Mouse (Mus musculus) left cerebral cortex, adult 9 months (tissue): ENCODE results near the gene Mbtps1.
A peak's percentile ranks its signal among the peaks of the same experiment; 100 is the strongest.

ENCODE experiments used
- DNase-seq, 2 experiments: peaks; one replicate each; pipeline ENCODE4 v3.0.0; 2022; ENCODE audit warnings: low spot score in 2 of 2

Mbtps1 gene

DNA sequence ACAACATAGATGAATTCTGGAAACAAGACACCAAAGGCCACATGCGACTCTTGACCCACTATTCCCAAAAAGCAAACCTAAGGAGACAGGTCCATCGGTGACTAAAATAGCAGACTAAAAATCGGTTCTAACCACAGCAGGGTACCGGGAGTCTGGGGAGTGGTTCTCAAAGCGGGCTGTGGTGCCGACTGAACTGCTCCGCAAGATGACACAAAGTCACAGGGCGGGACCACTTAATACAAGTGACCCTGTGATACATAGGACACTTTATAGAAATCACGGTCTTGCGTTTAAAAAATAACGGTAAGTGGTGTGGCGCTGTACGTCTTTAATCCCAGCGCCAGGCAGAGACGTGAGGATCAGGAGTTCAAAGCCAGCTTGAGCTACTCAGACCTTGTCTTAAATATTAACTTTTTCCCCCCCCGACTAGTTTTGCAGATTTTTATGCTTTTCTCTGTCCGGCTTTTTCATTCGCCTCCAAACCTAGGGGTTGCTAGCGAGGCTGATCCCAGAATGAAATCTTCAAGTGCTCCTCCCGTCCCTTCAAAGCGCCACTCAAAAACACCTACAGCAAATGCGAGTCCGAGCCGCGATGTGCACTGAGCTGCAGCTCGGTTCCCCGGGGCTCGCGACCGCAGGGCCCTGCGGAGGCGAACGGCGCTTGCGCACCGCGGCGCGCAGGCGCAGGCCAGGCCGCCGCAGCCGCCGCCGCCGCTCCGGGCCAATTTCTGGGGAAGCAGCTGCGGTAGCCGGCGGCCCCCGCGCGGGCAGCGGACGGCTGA, 523 bp downstream of the Mbtps1 start:
- DNase-seq: no peak

DNA sequence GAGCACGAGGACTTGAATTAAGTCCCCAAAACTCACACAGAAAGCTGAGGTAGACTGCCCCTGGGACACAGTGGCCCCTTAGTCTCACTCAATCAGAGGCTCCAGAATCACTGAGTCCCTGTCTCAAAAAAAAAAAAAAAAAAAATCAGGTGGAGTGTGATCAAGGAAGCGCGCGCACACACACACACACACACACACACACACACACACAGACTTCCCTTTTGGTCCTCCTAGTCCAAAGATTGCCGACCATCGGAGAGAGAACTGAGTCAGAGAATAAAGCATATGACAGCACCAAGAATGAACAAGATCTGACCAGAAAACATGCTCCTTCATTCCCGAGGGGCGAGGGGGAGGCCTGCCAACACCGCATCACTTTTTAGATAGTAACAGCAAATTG, 1.4 kb downstream of the Mbtps1 start:
- DNase-seq: no peak

DNA sequence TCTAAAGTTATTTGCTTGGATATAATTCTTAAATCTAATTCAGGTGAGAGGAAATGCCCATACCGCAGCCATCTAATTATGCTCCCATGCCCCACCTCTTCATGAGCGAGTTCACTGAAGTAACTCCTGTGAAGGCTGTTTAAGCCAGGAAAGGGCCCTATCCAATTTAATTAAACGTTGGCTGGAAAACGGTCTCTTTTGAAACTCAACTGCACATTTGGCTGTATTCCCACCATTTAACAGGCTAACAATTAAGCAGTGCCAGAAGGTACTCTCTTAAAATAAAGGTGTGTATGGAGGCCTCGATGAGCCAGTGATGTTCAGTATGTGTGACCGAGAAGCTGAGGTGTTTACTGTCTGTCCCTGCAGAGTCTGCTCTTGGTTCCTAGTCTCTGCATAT, 2.7 kb downstream of the Mbtps1 start:
- DNase-seq: no peak

DNA sequence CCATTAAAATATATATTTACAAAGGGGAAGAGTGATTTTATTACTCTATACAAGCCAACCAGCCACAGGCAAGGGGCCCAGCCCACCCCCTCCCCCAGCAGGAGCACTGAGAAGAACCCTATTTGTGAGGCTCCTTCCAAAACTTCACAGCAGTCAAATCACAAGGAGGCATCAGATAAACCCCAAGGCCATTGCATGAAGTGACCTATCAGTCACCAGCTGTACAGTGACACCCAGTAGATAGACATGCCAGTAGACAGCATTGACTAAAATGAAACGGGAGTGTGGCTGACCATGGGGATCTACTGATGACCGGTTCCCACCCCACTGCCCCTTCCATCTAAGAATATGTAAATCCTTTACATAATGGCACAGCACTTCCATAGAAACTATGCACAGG, 5.6 kb downstream of the Mbtps1 start:
- DNase-seq: no peak

DNA sequence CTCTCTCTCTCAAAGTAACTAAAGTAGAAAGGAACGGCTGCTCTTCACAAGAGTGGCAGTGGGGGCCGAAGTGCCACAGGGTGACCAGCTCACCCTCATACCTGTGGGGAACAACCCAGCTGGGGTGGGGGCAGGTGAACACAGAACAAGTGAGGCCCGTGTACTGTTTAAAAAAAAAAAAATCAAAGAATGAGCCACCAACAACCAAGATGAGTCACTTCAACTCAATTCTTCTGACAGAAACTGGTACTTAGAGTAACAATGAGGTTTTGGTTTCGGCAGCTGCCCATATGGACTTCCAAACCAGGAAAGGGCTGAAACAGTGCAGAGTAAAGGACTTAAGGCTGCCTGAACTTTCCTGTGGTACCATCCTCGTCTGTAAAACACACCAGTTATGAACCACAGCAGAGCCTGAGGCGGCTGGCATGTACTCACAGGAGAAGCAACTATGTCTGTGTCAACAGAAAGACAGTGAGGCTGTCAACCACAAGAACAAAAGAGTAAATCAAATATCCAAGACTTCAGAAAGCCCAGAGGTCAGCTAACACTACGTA, 9.9 kb downstream of the Mbtps1 start:
- no peak for DNase-seq

DNA sequence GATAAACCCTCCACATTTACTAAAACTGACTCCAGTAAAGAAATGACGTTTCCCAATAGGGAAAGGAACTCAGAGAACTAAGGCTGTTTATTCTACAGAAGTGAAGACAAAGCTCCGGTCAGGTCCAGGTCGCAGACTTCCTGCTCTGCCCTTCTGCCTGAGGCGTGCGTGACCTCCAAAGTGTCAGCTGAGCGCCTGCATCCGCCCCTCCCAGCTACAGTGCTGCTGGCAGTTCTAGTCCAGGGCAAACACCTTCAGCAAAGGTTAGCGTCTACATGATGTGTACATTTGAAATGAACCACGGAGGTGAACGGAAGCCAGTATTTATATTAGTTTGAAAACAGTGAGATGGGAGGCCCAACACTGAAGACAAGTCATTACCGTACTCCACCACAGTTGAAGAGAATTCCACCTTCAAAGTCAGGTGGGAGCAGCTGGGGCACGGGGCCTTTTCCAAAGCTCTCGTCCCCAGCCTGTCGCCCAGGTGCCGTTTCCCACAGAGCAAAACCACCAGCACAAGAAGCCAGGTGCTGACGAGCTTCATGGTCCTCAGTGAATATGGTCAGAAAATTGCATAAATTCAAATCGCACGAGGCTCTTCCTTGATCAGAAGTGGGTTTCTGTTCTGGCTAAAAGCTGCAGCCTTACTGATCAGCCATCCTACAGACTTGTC, 11.4 kb downstream of the Mbtps1 start:
- no peak for DNase-seq

DNA sequence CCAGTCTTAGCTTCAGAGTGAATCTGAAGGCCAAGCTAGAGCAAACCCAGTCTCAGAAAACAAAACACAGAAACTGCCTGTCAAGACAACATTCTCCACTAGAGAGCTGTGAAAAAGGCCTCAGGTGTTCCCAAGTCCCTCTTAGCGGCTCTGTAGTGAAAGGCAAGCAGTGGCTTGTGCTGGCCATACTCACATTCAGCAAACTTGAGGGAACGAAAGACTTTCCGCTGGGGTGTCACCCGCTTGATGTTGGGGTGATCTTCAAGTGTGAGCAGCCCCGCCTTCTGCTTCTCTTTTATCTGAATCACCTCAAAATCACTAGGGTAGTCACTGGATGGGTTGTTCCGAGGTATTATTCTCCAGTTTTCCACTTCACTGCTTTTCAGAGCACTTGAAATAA, 12.7 kb downstream of the Mbtps1 start:
- no peak for DNase-seq

DNA sequence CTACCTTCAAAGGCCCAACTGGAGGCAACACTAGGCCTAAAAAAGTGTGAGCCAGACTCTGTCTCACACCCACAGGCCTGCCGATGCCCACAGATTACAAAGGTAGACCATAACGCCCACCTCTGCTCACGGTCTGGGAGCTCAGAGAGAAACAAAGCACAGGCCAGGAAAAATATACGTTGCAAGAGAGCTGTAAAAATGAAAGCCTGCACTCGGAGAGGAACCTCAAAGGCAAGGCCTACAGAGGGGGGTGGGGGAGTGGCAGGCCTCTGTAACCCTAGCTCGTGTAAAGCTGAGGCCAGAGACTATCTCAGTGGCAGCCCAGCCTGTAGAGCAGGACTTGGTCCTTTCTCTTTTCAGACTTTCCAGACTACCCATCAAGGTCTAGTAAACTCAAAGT, 13.4 kb downstream of the Mbtps1 start:
- DNase-seq: no peak

DNA sequence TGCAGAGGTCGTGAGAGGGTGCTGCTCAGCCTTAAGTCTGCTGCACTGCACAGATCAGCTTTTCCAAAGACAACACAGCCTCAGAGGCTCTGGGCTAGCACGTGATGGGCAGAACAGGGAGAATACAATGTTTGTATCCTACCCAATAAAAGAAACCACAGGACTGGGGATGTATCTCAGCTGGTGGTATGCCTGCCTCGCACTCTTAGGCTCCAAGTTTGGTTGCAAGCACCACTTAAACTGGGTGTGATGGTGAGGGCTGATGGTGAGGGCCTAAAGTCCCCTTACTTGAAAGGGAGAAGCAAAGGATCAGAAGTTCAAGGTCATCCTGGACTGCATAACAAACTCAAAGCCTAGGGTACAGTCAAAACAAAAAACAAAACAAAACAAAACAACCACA, 13.9 kb downstream of the Mbtps1 start:
- no peak for DNase-seq

DNA sequence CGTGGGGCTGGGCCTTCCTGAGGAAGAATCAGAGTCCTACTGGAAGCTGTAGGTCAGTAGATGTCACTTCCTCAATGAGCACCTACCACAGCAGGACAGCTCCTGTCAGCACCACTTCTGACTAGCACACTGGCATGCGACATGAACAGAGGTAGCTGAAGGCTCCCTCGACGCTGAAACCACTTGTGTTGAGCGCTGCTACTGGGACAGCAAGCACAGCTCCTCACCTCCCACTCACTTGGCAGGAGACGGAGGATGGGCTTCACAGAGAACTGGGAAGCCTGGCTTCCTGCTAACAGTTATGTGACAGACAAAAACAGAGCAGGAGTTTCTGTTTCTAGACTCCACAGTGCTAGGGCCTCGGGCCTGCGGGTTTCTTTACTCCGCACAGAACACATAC, 26.6 kb downstream of the Mbtps1 start:
- peak; percentile 51 to 78 for DNase-seq

DNA sequence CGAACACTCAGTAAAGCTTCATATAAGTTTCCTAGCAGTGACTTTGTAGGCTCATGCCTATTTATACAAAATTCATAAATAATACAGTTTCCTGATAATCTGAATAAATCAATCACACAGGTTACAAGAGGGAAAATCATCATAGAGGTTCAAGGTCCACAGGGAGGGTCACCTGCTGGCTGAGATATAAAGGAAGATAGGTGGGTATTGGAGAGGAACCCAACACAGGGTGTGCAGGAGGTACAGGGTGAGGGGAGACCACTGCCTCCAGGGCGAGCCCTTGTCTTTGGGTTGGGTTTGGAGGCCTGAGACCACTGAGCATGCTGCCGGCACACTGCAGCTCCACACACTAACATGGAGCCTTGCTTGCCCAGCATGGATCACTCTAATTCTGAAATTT, 27.1 kb downstream of the Mbtps1 start:
- no peak for DNase-seq

DNA sequence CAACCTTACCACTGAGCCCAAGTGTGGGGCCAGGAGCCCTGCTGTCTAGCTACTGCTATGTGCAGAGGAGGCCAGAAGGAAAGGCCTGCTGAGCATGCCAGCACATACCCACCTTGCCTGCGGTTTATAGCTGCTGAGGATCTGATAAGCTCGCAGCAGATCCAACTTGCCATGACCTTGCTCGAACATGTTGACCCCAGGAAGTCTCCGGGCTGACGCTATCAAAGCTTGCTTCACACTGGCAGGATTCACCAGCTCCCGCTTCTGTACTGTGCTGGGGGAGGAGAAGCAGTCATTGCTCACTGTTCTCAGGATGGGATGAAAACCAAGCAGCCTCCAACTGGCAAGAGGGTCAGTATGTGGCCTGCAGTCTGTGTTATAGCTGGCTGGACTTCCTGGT, 27.6 kb downstream of the Mbtps1 start:
- DNase-seq: no peak

DNA sequence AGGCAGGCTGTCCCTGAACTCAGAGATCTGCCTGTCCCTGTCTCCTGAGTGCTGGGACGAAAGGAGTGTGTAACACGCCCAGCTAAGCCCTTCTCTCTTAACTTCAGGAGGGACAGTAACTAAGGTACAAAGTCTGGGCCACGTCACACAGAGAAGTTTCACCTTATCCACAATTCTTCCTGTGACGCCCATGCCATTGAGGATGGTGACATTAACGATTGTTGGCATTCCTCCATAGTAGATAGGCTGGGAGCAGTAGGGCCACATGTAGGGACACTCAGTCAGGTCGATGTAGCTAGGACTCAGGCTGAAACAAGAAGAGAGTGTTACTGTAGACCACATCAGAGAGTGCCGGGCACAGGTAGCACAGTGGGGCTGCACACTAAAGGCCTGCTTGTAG, 29.8 kb downstream of the Mbtps1 start:
- DNase-seq: no peak

DNA sequence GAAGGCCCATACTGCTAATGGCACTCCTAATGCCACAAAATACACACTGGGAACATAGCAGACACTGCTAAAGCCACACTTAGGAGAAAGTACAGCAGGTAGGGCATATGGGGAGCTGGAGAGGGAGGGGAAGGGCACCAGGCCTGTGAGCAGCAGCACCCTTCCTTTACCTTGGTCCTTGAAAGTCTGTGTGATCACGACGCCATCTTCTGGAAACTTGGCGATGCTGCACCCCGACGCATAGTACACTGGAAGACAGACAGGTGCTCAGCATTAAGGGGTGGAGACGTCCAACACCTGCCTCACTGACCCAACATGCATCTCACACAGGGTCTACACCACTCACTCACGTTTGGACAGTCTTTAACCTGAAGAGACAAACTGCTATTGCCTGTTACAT, 38.4 kb downstream of the Mbtps1 start:
- DNase-seq: no peak

DNA sequence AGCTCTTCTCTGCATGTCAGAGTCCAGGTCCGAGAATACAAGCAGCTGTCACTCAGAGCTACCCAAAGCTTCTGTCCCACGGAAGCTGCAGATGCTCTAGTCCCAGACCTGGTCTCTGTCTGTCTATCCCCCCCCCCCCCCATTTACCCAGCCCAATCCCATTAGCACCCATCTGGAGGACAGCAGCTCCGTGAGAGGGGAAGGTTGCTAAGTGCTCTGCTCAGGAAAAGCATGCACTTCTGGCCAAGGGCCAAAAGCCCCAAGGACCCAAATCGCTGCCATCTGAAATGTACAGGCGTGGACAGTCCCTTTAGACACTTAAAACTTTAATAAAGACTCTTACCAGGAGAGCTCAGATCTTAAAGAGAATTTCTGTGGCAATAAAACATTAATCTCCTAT, 41.9 kb downstream of the Mbtps1 start:
- DNase-seq: no peak

DNA sequence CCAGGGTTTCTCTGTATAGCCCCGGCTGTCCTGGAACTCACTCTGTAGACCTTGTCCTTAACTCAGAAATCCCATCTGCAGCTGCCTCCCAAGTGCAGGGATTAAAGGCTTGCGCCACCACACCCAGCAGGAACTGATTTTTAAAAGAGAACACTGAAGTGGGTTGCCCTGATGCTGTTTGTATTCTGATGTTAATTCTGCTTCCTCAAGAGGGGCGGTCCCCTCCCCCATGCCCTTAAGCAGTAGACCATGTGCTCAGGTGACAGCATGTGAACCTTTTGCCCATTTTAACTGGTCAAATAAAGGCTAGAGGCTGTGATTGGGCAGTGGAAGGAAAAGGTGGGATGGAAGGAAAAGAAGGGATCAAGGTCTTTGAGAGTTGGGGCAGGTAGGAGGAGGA, 42.8 kb downstream of the Mbtps1 start:
- DNase-seq: no peak

DNA sequence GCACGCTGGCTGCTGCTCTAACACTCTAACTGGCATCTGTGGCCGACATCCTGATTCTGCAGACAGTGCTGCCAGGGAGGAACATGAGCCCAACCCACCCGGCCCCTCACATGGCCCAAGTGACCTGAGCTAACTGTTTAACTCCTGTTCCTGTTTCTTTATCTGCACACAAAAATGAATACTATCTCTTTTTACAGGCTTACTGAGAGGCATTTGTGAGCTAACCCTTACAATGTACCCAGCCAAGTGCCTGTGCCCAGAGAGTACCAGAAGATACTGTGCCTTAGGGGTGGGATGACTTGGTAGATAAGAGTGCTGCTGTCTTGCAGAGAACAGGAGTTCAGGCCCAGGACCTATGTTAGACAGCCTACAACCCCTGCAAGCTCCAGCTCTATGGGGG, 43.6 kb downstream of the Mbtps1 start:
- DNase-seq: no peak

DNA sequence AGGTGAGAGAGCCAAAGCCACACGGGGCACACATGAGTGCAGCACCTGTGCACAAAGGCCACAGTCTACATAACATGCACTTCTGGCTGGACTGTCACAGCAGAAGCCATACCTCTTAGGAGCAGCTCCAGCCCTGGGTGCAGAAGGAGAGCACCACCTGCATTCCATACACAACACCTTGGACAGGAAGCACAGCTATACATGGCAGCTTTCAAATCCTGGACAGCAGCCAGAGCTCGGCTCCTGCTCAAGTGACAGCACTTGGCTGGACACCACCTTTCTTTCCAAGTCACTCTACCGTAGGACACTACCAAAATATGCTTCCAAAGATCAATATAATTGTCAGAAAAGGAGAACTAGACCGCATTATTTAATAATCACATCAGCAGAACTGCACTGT, 45.1 kb downstream of the Mbtps1 start:
- no peak for DNase-seq

DNA sequence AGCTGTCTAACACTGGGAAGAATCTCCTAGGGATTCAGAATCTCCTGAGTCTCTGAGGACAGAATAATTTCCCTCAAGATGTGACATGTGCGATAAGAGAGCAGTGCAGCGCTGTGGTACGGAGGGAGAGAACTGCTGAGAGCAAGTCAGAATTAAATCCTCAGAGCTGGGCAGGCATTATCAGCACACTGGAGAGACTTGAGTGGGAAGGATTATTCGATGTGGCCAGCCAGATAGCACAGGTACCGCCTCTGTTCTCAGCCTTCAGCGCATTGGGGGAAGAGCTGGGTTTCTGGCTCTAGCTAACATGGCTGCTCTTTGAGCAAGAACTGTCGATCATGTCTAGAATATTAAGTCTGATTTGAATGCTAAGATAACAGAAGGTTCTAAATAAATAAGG, 46.8 kb downstream of the Mbtps1 start:
- no peak for DNase-seq

DNA sequence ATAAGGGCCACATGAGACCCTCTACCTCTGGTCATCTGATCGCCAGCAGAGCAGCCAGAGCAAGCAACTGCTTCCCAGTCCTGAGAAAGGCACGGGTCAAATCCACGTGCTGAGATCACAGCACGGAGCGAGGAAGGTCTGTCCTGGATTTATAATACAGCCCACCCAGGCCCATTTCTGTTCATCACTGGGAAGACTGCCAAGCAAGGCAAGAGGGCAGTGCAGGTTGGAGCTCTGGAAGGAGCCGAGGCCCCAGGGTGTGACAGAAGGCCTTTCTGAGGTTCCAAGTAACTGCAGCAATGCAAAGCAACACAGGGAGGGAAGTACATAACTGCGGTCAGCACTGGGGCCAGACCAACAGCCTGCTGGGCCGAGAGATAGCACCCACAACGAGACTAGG, 48.1 kb downstream of the Mbtps1 start:
- DNase-seq: no peak

DNA sequence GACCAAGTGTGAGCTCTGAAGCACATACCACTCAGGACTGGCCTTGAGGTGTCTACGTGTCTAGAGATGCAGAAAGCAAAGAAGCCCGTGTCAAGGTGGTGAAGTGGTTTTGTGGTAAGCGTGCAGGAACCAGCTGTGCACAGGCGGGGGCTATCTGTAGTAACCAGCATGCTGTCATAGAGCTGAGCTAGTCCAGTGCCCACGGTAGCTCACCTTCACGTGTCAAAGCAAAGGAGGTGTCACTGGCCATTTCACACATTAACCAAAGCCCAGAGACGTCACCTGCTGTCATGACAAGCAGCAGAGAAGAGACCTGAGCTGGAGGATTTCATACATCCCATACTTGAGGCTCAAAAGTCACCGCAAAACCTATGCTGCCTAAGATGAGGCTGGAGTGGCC, 52.4 kb downstream of the Mbtps1 start:
- no peak for DNase-seq

DNA sequence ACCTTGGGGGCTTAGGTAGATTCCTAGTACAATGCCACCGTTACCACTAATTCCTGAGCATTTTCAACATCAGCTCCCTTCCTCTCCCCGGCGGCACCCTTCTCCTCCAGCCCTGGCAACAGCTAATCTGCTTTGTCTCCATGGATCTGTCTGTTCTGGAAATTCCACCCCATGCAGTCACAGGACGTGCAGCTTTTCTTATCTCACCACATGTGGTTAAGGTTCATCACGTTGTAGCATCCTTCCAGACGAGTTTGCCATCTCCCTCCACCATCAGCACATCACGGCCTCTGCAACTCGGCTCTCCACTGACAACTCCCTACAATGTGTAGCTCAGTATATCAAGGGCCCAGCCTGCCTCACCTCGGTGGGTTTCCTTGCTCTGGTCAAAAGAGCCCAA, 53.0 kb downstream of the Mbtps1 start:
- DNase-seq: no peak

DNA sequence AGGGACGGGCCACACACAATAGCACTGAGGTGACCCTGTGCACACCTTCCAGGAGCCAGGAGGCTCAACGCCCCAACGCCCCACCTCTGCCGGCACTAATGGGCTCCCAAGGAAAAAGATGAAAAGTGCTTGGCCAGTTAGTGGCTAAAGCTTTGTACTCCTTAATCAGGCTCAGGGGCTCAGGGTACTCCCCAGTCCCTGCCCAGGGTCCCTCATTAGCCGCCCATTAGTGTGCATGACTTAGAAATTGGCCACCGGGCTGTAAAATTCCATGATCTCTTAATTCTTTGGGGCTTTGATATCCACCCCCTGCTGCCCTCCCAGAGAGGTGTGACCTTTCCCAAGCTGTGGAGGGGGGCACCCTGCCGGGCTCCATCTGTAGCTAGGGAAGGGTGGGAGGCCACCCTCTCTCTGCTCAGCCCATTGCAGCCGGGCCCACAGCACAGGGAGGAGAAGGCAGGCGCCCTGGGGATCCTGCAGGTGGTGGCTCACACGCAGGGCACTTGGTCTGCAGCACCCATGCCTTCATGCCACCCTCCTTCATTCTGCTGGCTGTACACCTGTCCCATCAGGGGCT, 55.3 kb downstream of the Mbtps1 start:
- no peak for DNase-seq
